In the genomic region with DNA sequence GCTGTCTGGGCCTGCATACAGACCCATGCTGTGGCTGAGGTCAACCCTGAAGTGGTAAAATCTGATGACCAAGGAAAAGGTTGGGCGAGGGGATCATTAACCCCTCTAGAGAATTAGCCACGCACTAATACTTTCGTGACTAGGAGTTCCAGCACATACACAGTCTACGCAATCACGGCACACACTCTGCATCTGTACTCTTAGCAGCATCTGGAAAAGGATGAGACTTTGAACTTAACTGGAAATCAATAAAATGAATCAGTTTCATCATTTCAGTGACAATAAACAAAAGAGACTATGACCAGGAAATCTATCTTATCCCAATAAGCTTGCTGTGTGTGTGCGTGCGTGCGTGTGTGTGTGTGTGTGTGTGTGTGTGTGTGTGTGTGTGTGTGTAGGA, we compare ENCODE assay signal across 23 mouse cellular contexts. TPM values are rescaled to one million over a fixed set of nuclear protein-coding genes. Genes with fewer than 3 reads are reported as not detected.
A peak's percentile ranks its signal among the peaks of the same experiment; 100 is the strongest.
DNase-seq lines count a peak whose midpoint lies in the region; ATAC-seq and TF ChIP-seq lines count a peak whose summit lies in the region.
"Had no signal": no experiment of that assay in that cellular context is flagged by ENCODE, and none has a peak within 500 bp of the region (broad histone marks: within the 10 kb centered on the region; RNA-seq: fewer than 3 reads in every experiment).

No protein-coding gene starts in this region.

- peaks cover 9% of the 10 kb centered on the region for H3K4me1 ChIP-seq in liver, adult 2 months (ENCODE audit: control insufficient read depth, insufficient read depth, low read length)
- no peaks in the 10 kb centered on the region for H3K4me1 ChIP-seq in intestine, embryonic 15.5 days (replicated peaks)
- H3K4me1 ChIP-seq in liver, embryonic 15.5 days (replicated peaks) = peaks cover 4% of the 10 kb centered on the region; the same call in 1 of the 2 replicates
- H3K4me1 ChIP-seq: forebrain, embryonic 10.5 days; forebrain, embryonic 13.5 days; heart, embryonic 13.5 days had no signal

- TF ChIP-seq POLR2A in liver, adult 2 months (IDR thresholded peaks at IDR 0.05; ENCODE audit: extremely low read depth, insufficient read depth, low read length) = no peak

- peak; percentile 91 for DNase-seq in liver, adult 2 months (ENCODE audit: extremely low read depth, low read depth, low spot score)
- no peak for DNase-seq in liver
- no peak for DNase-seq in spleen, postnatal 10 days (ENCODE audit: low spot score in 2 of 2)
- DNase-seq in ovary, postnatal 10 days (ENCODE audit: low spot score) = no peak
- DNase-seq: adrenal gland, postnatal 10 days; adrenal gland, postnatal 36 days; cerebellum, adult 18-20 months; cerebellum, adult 9-10 months; cerebellum, postnatal 14 days; gastrocnemius, postnatal 10 days; gastrocnemius, postnatal 36 days; heart, adult 2 months; heart, postnatal 14 days; heart, postnatal 4 days had no signal

- ATAC-seq in intestine, embryonic 15.5 days = 0 out of 2 replicates have a peak, but pooled peaks have one; percentile 31
- peak; percentile 40; the same call in 1 of the 2 replicates for ATAC-seq in liver, embryonic 15.5 days (ENCODE audit: insufficient read depth)
- ATAC-seq: forebrain, embryonic 13.5 days; forebrain, embryonic 16.5 days; Patski had no signal

- no peak overlapping the region for H3K4me2 ChIP-seq in intestine, embryonic 15.5 days (replicated peaks)
- no peak overlapping the region for H3K4me2 ChIP-seq in liver, embryonic 15.5 days
- H3K4me2 ChIP-seq: forebrain, embryonic 13.5 days; heart, embryonic 13.5 days; hindbrain, embryonic 14.5 days had no signal

- H3K79me2 ChIP-seq in liver, adult 2 months (ENCODE audit: control insufficient read depth, insufficient read depth, low read length) = no peaks in the 10 kb centered on the region

- no peak for TF ChIP-seq CTCF in liver, adult 2 months (IDR thresholded peaks at IDR 0.05; ENCODE audit: low read depth, low read length)

- no peaks in the 10 kb centered on the region for H3K27me3 ChIP-seq in liver, adult 2 months (ENCODE audit: control insufficient read depth, insufficient read depth, low read length)
- H3K27me3 ChIP-seq in intestine, embryonic 15.5 days (replicated peaks) = no peaks in the 10 kb centered on the region
- H3K27me3 ChIP-seq in liver, embryonic 15.5 days = no peaks in the 10 kb centered on the region
- H3K27me3 ChIP-seq: forebrain, embryonic 13.5 days; heart, embryonic 13.5 days; Patski had no signal

- H3K9me3 ChIP-seq in intestine, embryonic 15.5 days = no peaks in the 10 kb centered on the region
- H3K9me3 ChIP-seq in liver, embryonic 15.5 days (replicated peaks) = no peaks in the 10 kb centered on the region
- H3K9me3 ChIP-seq: forebrain, embryonic 10.5 days; forebrain, embryonic 13.5 days; heart, embryonic 10.5 days; heart, embryonic 13.5 days had no signal

- H3K4me3 ChIP-seq in liver, adult 2 months (ENCODE audit: insufficient read depth, low read depth, low read length) = no peak overlapping the region
- H3K4me3 ChIP-seq in intestine, embryonic 15.5 days (replicated peaks) = no peak overlapping the region
- H3K4me3 ChIP-seq in liver, embryonic 15.5 days (replicated peaks) = no peak overlapping the region
- H3K4me3 ChIP-seq: forebrain, embryonic 10.5 days; forebrain, embryonic 13.5 days; heart, adult 2 months; heart, embryonic 10.5 days; heart, embryonic 13.5 days had no signal

- 36% methylated on average over 8 of the region's 8 CpGs for WGBS in liver, adult 2 months
- WGBS in intestine, embryonic 15.5 days = 83% methylated on average over 8 of the region's 8 CpGs
- WGBS in liver, embryonic 15.5 days (ENCODE audit: insufficient replicate concordance) = 75% methylated on average over 8 of the region's 8 CpGs

- peaks cover 19% of the 10 kb centered on the region; the same call in 1 of the 2 replicates for H3K36me3 ChIP-seq in liver, adult 2 months (ENCODE audit: control insufficient read depth, insufficient read depth, low read length)
- peaks cover 21% of the 10 kb centered on the region for H3K36me3 ChIP-seq in intestine, embryonic 15.5 days
- H3K36me3 ChIP-seq in liver, embryonic 15.5 days (replicated peaks) = peaks cover 53% of the 10 kb centered on the region

- H3K27ac ChIP-seq in liver, adult 2 months (replicated peaks; ENCODE audit: insufficient read depth, low read depth, low read length) = peak overlapping the region; percentile 59
- no peak overlapping the region for H3K27ac ChIP-seq in intestine, embryonic 15.5 days
- H3K27ac ChIP-seq in liver, embryonic 15.5 days (replicated peaks) = peak overlapping the region; percentile 53
- H3K27ac ChIP-seq: forebrain, embryonic 10.5 days; forebrain, embryonic 13.5 days; heart, adult 2 months; heart, embryonic 10.5 days; heart, embryonic 13.5 days; hindbrain, embryonic 14.5 days had no signal

- H3K9ac ChIP-seq in liver, adult 2 months (ENCODE audit: low read depth, low read length) = no peak overlapping the region
- H3K9ac ChIP-seq in intestine, embryonic 15.5 days = no peak overlapping the region
- no peak overlapping the region for H3K9ac ChIP-seq in liver, embryonic 15.5 days
- H3K9ac ChIP-seq: forebrain, embryonic 13.5 days; heart, embryonic 13.5 days; hindbrain, embryonic 14.5 days had no signal

RNA-seq across cellular contexts. Expression of gene Vps26c, which starts 17.9 kb away (rescaled TPM):
- total RNA-seq in liver, adult 2 months (2014; rRNA removed) = 33.1 and 33.9 TPM in 2 replicates
- polyA plus RNA-seq in liver, adult 2 months (2012; rRNA removed) = 18.8 and 19.4 TPM in 2 replicates
- 61.5 and 63.1 TPM in 2 replicates for polyA plus RNA-seq in intestine, embryonic 15.5 days (2015; fragmentation: Nextera tagmentation; extraction: Ambion mirVana)
- 19.2 and 20.6 TPM in 2 replicates for polyA plus RNA-seq in liver, embryonic 15.5 days (2015; fragmentation: Nextera tagmentation; extraction: Ambion mirVana)
